Mouse (Mus musculus): ENCODE data around the gene Casp7. TPM values are rescaled to one million over a fixed set of nuclear protein-coding genes. Genes with fewer than 3 reads are reported as not detected.

Gene Casp7
- polyA plus RNA-seq, 1 experiment from 2014 or later: 28.7 TPM

DNA sequence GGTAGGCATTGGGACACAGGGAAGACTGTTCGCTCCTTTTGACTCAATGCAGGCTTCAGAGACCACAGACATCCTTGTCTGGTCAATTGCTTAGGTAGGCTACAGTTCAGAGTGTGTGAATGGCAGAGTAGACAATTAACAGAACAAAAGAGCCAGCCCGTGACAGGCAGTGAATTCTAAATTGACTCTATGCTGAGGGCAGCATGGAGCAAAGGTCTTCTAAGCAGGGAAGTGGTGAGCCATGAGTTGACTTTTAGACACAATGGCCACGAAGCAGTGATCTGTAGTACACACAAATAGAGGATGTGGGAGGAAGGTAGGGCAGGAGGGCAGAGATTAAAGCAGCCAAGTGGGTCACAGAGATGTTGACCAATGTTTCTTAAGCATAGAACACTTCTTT, 80.9 kb downstream of the Casp7 start:
- 70% methylated on average over 3 of the region's 3 CpGs for whole genome bisulfite sequencing
- ATAC-seq (ENCODE audit: insufficient read depth, low FRiP score, low read depth): no peak

DNA sequence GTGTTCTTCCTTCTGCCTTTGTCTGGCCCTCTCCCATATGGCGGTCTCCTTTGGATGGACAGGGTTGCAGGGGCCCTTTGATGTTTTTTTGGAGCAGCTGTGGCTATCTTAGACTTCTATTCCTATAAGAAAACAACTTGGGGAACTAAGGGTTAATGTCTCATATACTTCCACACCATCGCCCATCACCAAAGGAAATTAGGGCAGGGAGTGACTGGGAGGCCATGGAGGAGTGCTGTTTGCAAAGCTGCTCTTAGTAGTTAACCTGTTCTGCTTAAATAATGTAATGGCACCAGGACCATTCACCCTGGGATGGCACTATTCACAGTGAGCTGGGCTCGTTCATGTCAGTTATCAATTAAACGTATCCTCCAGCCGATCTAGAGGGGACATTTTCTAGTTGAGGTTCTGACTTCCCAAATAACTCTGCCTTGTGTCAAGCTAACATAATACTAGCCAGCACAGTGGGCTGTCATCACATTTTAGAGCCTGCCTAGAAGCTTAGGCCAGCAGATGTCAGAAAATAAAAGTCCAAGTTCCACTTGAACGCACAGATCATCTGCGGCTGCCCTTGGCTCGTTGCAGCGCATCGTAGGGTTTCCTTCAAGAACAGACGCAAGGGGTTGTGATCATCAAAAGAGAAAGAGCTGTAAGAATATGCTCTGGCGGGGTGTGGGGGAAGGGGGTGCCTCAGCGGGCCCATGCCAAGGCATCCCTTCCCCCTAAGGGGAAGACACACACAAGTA, 87.9 kb downstream of the Casp7 start:
- no peaks in the 10 kb centered on the region for H3K27me3 ChIP-seq (replicated peaks)
- H3K9ac ChIP-seq: no peak overlapping the region
- peak overlapping the region; percentile 13; the same call in 1 of the 2 replicates for H3K27ac ChIP-seq
- H3K4me1 ChIP-seq: 0 out of 2 replicates have a peak, but pooled peaks cover 13% of the 10 kb centered on the region
- H3K4me3 ChIP-seq (replicated peaks): no peak overlapping the region
- no peak for ATAC-seq (ENCODE audit: insufficient read depth, low FRiP score, low read depth)
- H3K36me3 ChIP-seq: no peaks in the 10 kb centered on the region
- 83% methylated on average over 13 of the region's 13 CpGs for whole genome bisulfite sequencing
- no peak overlapping the region for H3K4me2 ChIP-seq
- H3K9me3 ChIP-seq: no peaks in the 10 kb centered on the region

More for the DNA sequence above, 80.9 kb downstream of the Casp7 start:
- no peak overlapping the region for H3K9ac ChIP-seq
- no peaks in the 10 kb centered on the region for H3K9me3 ChIP-seq
- H3K4me2 ChIP-seq: no peak overlapping the region
- no peaks in the 10 kb centered on the region for H3K4me1 ChIP-seq
- H3K27ac ChIP-seq: no peak overlapping the region
- H3K27me3 ChIP-seq (replicated peaks): no peaks in the 10 kb centered on the region
- H3K36me3 ChIP-seq: no peaks in the 10 kb centered on the region
- H3K4me3 ChIP-seq (replicated peaks): no peak overlapping the region

GRCm38 (mm10) chr19:56485376-56486271, 88.7 kb downstream of the Casp7 start:
- ATAC-seq (ENCODE audit: insufficient read depth, low FRiP score, low read depth): peak; percentile 27; the same call in 1 of the 2 replicates
- WGBS: 45% methylated on average over 13 of the region's 13 CpGs

GRCm38 (mm10) chr19:56486926-56487325, 90.0 kb downstream of the Casp7 start:
- no peaks in the 10 kb centered on the region for H3K9me3 ChIP-seq
- no peaks in the 10 kb centered on the region for H3K36me3 ChIP-seq
- WGBS: 71% methylated on average over 7 of the region's 7 CpGs
- 0 out of 2 replicates have a peak, but pooled peaks cover 13% of the 10 kb centered on the region for H3K4me1 ChIP-seq
- H3K27ac ChIP-seq: 0 out of 2 replicates have a peak overlapping the region, but pooled peaks have one; percentile 21
- no peak overlapping the region for H3K4me3 ChIP-seq (replicated peaks)
- H3K27me3 ChIP-seq (replicated peaks): no peaks in the 10 kb centered on the region
- H3K9ac ChIP-seq: no peak overlapping the region
- no peak overlapping the region for H3K4me2 ChIP-seq
- no peak for ATAC-seq (ENCODE audit: insufficient read depth, low FRiP score, low read depth)

More at GRCm38 (mm10) chr19:56485376-56486271, 88.7 kb downstream of the Casp7 start:
- Histone ChIP-seq H3K4me1 (0 out of 2 replicates have a peak, but pooled peaks cover 13% of the 10 kb centered on the region), H3K4me2 (no peak overlapping the region), H3K9ac (no peak overlapping the region), H3K27ac (peak overlapping the region; percentile 13; the same call in 1 of the 2 replicates), H3K4me3 (replicated peaks) (no peak overlapping the region), H3K36me3 (no peaks in the 10 kb centered on the region), H3K27me3 (replicated peaks) (no peaks in the 10 kb centered on the region), H3K9me3 (no peaks in the 10 kb centered on the region)

GRCm38 (mm10) chr19:56487339-56487738, 90.4 kb downstream of the Casp7 start:
- Histone ChIP-seq H3K9ac (no peak overlapping the region), H3K9me3 (no peaks in the 10 kb centered on the region), H3K36me3 (no peaks in the 10 kb centered on the region), H3K27me3 (replicated peaks) (no peaks in the 10 kb centered on the region), H3K4me3 (replicated peaks) (no peak overlapping the region), H3K4me1 (0 out of 2 replicates have a peak, but pooled peaks cover 13% of the 10 kb centered on the region), H3K27ac (no peak overlapping the region), H3K4me2 (no peak overlapping the region)
- no peak for ATAC-seq (ENCODE audit: insufficient read depth, low FRiP score, low read depth)
- 94% methylated on average over 2 of the region's 2 CpGs for WGBS

DNA sequence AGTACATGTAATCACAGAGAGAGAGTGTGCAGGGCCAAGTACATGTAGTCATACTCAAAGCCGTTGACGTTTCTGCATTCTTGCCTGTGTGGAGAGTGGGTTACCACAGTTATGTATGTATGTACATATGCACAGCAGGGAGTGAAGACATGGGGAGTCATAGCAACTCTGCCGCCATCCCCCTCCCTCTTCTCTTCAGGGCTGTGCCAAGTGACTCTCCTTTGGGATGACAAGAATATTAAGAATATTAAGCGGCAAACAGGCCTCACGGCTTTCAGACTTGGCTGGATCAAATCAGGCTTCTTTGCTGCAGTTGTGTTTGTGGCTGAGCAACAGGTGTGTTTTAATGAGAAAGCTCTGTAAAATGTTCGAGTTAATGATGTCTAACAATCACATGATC, 92.7 kb downstream of the Casp7 start:
- 74% methylated on average over 6 of the region's 6 CpGs for WGBS
- no peaks in the 10 kb centered on the region for H3K36me3 ChIP-seq
- H3K4me1 ChIP-seq: 0 out of 2 replicates have a peak, but pooled peaks cover 13% of the 10 kb centered on the region
- no peaks in the 10 kb centered on the region for H3K27me3 ChIP-seq (replicated peaks)
- no peak overlapping the region for H3K27ac ChIP-seq
- no peak overlapping the region for H3K9ac ChIP-seq
- no peak overlapping the region for H3K4me2 ChIP-seq
- H3K9me3 ChIP-seq: no peaks in the 10 kb centered on the region
- no peak for ATAC-seq (ENCODE audit: insufficient read depth, low FRiP score, low read depth)
- no peak overlapping the region for H3K4me3 ChIP-seq (replicated peaks)

Other genes starting within 250 kb of the Casp7 start
- 36.4 and 52.0 TPM in 2 replicates for gene Habp2, start 110.0 kb upstream of the Casp7 start, polyA plus RNA-seq (2015; fragmentation: Nextera tagmentation; extraction: Ambion mirVana)
- 0.36 and 0.43 TPM in 2 replicates for gene Nrap, start 7.1 kb upstream of the Casp7 start, polyA plus RNA-seq (2015; fragmentation: Nextera tagmentation; extraction: Ambion mirVana)
- 1.2 and 1.4 TPM in 2 replicates for gene Plekhs1, start 64.5 kb downstream of the Casp7 start, polyA plus RNA-seq (2015; fragmentation: Nextera tagmentation; extraction: Ambion mirVana)
- 24.9 and 25.7 TPM in 2 replicates for gene Dclre1a, start 151.1 kb downstream of the Casp7 start, polyA plus RNA-seq (2015; fragmentation: Nextera tagmentation; extraction: Ambion mirVana)
- gene Nhlrc2, start 151.1 kb downstream of the Casp7 start, polyA plus RNA-seq (2015; fragmentation: Nextera tagmentation; extraction: Ambion mirVana): 16.6 and 16.9 TPM in 2 replicates